Comparison of ENCODE assay signal across 28 mouse cellular contexts in the genomic region with DNA sequence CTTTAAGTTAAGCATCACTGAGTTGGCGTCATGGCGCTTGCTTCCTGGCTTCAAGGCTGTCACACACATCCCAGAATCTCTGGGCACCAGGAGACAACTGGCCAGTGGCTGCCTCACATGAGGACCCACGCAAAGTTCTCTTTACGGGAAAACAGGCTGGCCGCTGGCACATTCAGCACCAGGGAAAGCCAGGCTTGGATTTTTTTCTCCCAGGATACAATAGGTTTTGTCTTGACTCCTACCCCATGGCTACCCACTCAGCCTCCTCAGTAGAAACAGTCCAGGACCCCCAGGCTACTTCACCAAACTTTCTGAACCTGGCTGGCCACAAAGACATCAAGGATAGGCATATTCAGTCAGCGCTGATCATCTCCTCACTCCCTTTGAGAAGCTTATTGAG. TPM values are rescaled to one million over a fixed set of nuclear protein-coding genes. Genes with fewer than 3 reads are reported as not detected.
"Had no signal": no experiment of that assay in that cellular context is flagged by ENCODE, and none has a peak within 500 bp of the region (broad histone marks: within the 10 kb centered on the region; RNA-seq: fewer than 3 reads in every experiment).

No protein-coding gene starts in this region.

- H3K36me3 ChIP-seq: limb, embryonic 13.5 days; limb, embryonic 15.5 days; liver, embryonic 12.5 days; liver, embryonic 13.5 days; liver, embryonic 15.5 days; lung, embryonic 15.5 days; midbrain, embryonic 10.5 days; midbrain, embryonic 12.5 days; midbrain, embryonic 13.5 days; midbrain, embryonic 15.5 days had no signal

- H3K4me3 ChIP-seq: left cerebral cortex, adult 2 months; limb, embryonic 10.5 days; limb, embryonic 12.5 days; limb, embryonic 13.5 days; limb, embryonic 15.5 days; liver, embryonic 12.5 days; liver, embryonic 13.5 days; liver, embryonic 15.5 days; lung, embryonic 15.5 days; megakaryocyte, embryonic 14.5 days; midbrain, embryonic 10.5 days; midbrain, embryonic 12.5 days; midbrain, embryonic 13.5 days; midbrain, embryonic 15.5 days; myocyte; neural tube, embryonic 12.5 days had no signal

- H3K9me3 ChIP-seq: limb, embryonic 10.5 days; limb, embryonic 13.5 days; limb, embryonic 15.5 days; liver, embryonic 12.5 days; liver, embryonic 13.5 days; liver, embryonic 15.5 days; lung, embryonic 15.5 days; midbrain, embryonic 12.5 days; midbrain, embryonic 13.5 days; midbrain, embryonic 15.5 days; neural tube, embryonic 12.5 days had no signal

- DNase-seq: left cerebral cortex, postnatal 4 days; liver; liver, embryonic 13.5 days; liver, postnatal 0 days; lung, adult 18-20 months; lung, adult 2 months; lung, embryonic 14.5 days; lung, postnatal 14 days; midbrain, embryonic 14.5 days had no signal

- H3K9ac ChIP-seq: limb, embryonic 12.5 days; limb, embryonic 13.5 days; limb, embryonic 15.5 days; liver, embryonic 12.5 days; liver, embryonic 13.5 days; liver, embryonic 14.5 days; liver, embryonic 15.5 days; liver, postnatal 0 days; lung, embryonic 14.5 days; lung, embryonic 15.5 days; midbrain, embryonic 12.5 days; midbrain, embryonic 13.5 days; midbrain, embryonic 15.5 days; neural tube, embryonic 12.5 days had no signal

- H3K4me1 ChIP-seq: liver, embryonic 12.5 days; liver, embryonic 13.5 days; liver, embryonic 15.5 days; megakaryocyte, embryonic 14.5 days; midbrain, embryonic 12.5 days; midbrain, embryonic 15.5 days had no signal

- H3K27ac ChIP-seq: left cerebral cortex, adult 2 months; limb, embryonic 10.5 days; limb, embryonic 12.5 days; limb, embryonic 13.5 days; limb, embryonic 15.5 days; liver, embryonic 12.5 days; liver, embryonic 13.5 days; liver, embryonic 14.5 days; liver, embryonic 15.5 days; lung, embryonic 15.5 days; macrophage; midbrain, embryonic 10.5 days; midbrain, embryonic 12.5 days; midbrain, embryonic 13.5 days; midbrain, embryonic 15.5 days; neural tube, embryonic 12.5 days had no signal

RNA-seq across cellular contexts. Expression of a gene that starts 19.4 kb away (rescaled TPM):
- total RNA-seq: megakaryocyte-erythroid progenitor cell, adult 5-6 weeks; monocyte, adult 5-6 weeks had no signal
